Mouse (Mus musculus): ENCODE data around the gene Srd5a3.

DNA sequence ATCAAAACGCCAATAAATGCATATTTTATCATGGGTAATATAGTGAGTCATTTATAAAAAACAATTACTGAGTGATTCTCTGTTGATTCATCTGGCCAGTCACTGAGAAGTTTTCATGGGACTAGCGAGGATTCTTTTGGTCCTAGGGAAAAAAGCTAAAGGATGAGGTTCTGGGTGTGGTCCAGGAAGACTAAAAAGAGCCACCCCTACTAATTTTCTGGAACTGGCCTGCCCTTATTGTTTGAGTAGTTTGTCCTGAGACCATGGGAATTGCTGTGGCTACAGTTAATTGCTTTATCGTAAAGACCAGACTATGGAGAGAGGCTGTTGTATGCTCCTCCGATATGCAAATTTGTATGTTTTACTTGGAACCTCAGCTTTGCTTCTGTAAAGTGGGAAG, 28.1 kb upstream of the Srd5a3 start:
- TF ChIP-seq POLR2A (IDR thresholded peaks at IDR 0.05; ENCODE audit: borderline replicate concordance, control insufficient read depth, low read depth, low read length): no peak
- no peak for TF ChIP-seq CTCF (IDR thresholded peaks at IDR 0.05; ENCODE audit: control insufficient read depth, insufficient read depth, low read length)

Data from bone marrow, adult 2 months (tissue).